Mouse (Mus musculus) cerebellum, adult 8-10 months (tissue): ENCODE results near the gene Nfia.

ENCODE experiments used
- DNase-seq: peaks from one replicate; pipeline ENCODE4 v3.0.0; 2022

The Nfia gene

GRCm38 (mm10) chr4:97784236-97784635 is 11.7 kb downstream of the Nfia start:
- no peak for DNase-seq

- peak; percentile 46 for DNase-seq
These were observed 13.2 kb downstream of the Nfia start for GRCm38 (mm10) chr4:97785547-97786271.

GRCm38 (mm10) chr4:97786571-97786970 is 14.0 kb downstream of the Nfia start:
- no peak for DNase-seq

- DNase-seq = peak; percentile 54
These were observed 15.0 kb downstream of the Nfia start for GRCm38 (mm10) chr4:97787515-97787914.

- DNase-seq = no peak
These were observed 16.0 kb downstream of the Nfia start for GRCm38 (mm10) chr4:97788537-97788936.

GRCm38 (mm10) chr4:97793931-97794330 is 21.4 kb downstream of the Nfia start:
- no peak for DNase-seq

- no peak for DNase-seq
These were observed 22.3 kb downstream of the Nfia start for GRCm38 (mm10) chr4:97794865-97795264.

GRCm38 (mm10) chr4:97795957-97796356 is 23.4 kb downstream of the Nfia start:
- DNase-seq = no peak

- no peak for DNase-seq
These were observed 24.0 kb downstream of the Nfia start for GRCm38 (mm10) chr4:97796505-97796904.

- DNase-seq = no peak
These were observed 31.3 kb downstream of the Nfia start for GRCm38 (mm10) chr4:97803791-97804190.

- no peak for DNase-seq
These were observed 32.1 kb downstream of the Nfia start for GRCm38 (mm10) chr4:97804638-97805037.

GRCm38 (mm10) chr4:97805255-97805654 is 32.7 kb downstream of the Nfia start:
- DNase-seq = no peak

GRCm38 (mm10) chr4:97805896-97806808 is 33.6 kb downstream of the Nfia start:
- no peak for DNase-seq

- no peak for DNase-seq
These were observed 34.4 kb downstream of the Nfia start for GRCm38 (mm10) chr4:97806924-97807323.

GRCm38 (mm10) chr4:97808885-97809284 is 36.4 kb downstream of the Nfia start:
- DNase-seq = no peak

- DNase-seq = no peak
These were observed 37.2 kb downstream of the Nfia start for GRCm38 (mm10) chr4:97809582-97810295.

- DNase-seq = no peak
These were observed 37.9 kb downstream of the Nfia start for GRCm38 (mm10) chr4:97810348-97810939.

GRCm38 (mm10) chr4:97813035-97813434 is 40.5 kb downstream of the Nfia start:
- DNase-seq = no peak

- no peak for DNase-seq
These were observed 41.5 kb downstream of the Nfia start for GRCm38 (mm10) chr4:97813996-97814395.

GRCm38 (mm10) chr4:97814515-97814914 is 42.0 kb downstream of the Nfia start:
- DNase-seq = no peak

- DNase-seq = no peak
These were observed 43.5 kb downstream of the Nfia start for GRCm38 (mm10) chr4:97816001-97816400.

- DNase-seq = no peak
These were observed 44.2 kb downstream of the Nfia start for GRCm38 (mm10) chr4:97816753-97817152.

GRCm38 (mm10) chr4:97817741-97818140 is 45.2 kb downstream of the Nfia start:
- no peak for DNase-seq
